Mouse (Mus musculus) ES-E14 (cell line): ENCODE measurements at regions not wholly inside any gene's neighbourhood (a gene's known extent, or its start where the extent isn't known, plus 50 kb on each side); places are given as distances from the start of the nearest gene placed in this dataset.

ENCODE experiments used
- CHD2 ChIP-seq: IDR thresholded peaks from 2 replicates; pipeline ENCODE4 v1.6.1; 2014; ENCODE audit warnings: mild to moderate bottlenecking, low read depth, low read length, inconsistent platforms
- HCFC1 ChIP-seq: IDR thresholded peaks from 2 replicates; pipeline ENCODE4 v1.6.1; 2012; ENCODE audit warnings: low read length, inconsistent platforms, borderline replicate concordance; ENCODE audit not compliant: insufficient read depth
- MAFK ChIP-seq: IDR thresholded peaks from 2 replicates; pipeline ENCODE4 v1.6.1; 2014; ENCODE audit warnings: mild to moderate bottlenecking, low read depth, low read length, inconsistent platforms; ENCODE audit not compliant: insufficient read depth
- ZC3H11A ChIP-seq: IDR thresholded peaks from 2 replicates; pipeline ENCODE4 v1.6.1; 2012; ENCODE audit warnings: low read depth, mild to moderate bottlenecking, inconsistent platforms, low read length, borderline replicate concordance
- ZNF384 ChIP-seq: IDR thresholded peaks from 2 replicates; pipeline ENCODE4 v1.6.1; 2012; ENCODE audit warnings: low read depth, low read length, inconsistent platforms

DNA sequence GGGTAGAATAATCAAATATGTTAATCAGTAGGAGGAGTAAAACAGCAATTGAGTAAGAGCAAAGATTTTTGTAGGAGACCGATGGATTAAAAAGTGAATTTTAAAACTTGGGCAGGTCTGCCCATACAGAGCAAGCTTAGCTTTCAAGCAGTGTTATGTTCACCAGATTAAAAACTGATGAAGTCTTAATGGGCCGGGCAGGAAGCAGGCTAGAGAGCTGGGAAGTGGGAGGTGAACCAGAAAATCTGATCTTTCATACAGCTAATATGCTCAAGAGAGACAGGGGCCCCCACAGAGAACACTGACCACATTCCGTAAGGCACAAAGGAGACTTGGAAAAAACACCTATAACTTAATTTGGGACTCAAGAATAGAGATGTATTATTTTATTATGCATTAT, 316.4 kb upstream of the Adgrl2 start:
- TF ChIP-seq HCFC1 (no peak), CHD2 (no peak), ZC3H11A (no peak), ZNF384 (no peak), MAFK (no peak)
